Mouse (Mus musculus) cerebellum, adult 11 months (tissue): ENCODE measurements around the gene Rpl36-ps4.
"Not testable (repeated sequence)": the region's sequence is repeated elsewhere in the genome, so short reads cannot be mapped to it uniquely, and the experiment has no call there.

ENCODE experiments used
- DNase-seq: peaks from one replicate; pipeline ENCODE4 v3.0.0; 2022

Rpl36-ps4 gene

GRCm38 (mm10) chr17:87948965-87949584, 28.3 kb downstream of the Rpl36-ps4 start:
- DNase-seq: peak; percentile 81

GRCm38 (mm10) chr17:87954618-87955124, 33.9 kb downstream of the Rpl36-ps4 start:
- DNase-seq: not testable (repeated sequence)

GRCm38 (mm10) chr17:87957096-87957840, 36.5 kb downstream of the Rpl36-ps4 start:
- DNase-seq: no peak

- DNase-seq: no peak
These were observed 37.5 kb downstream of the Rpl36-ps4 start for GRCm38 (mm10) chr17:87958283-87958682.

GRCm38 (mm10) chr17:87959406-87959805, 38.6 kb downstream of the Rpl36-ps4 start:
- DNase-seq: not testable (repeated sequence)

GRCm38 (mm10) chr17:87959931-87960330, 39.2 kb downstream of the Rpl36-ps4 start:
- DNase-seq: not testable (repeated sequence)

- no peak for DNase-seq
These were observed 42.6 kb downstream of the Rpl36-ps4 start for GRCm38 (mm10) chr17:87963081-87964075.

- not testable (repeated sequence) for DNase-seq
These were observed 47.7 kb downstream of the Rpl36-ps4 start for GRCm38 (mm10) chr17:87968483-87968926.
